Mouse (Mus musculus): ENCODE data around the gene Fntb.

Gene Fntb

GRCm38 (mm10) chr12:76943466-76943865 lies 178.1 kb downstream of the Fntb start:
- no peak for ATAC-seq (ENCODE audit: insufficient number of reproducible peaks, low FRiP score, low TSS enrichment)

GRCm38 (mm10) chr12:76947487-76947886 lies 182.1 kb downstream of the Fntb start:
- no peak for ATAC-seq (ENCODE audit: insufficient number of reproducible peaks, low FRiP score, low TSS enrichment)

GRCm38 (mm10) chr12:76948185-76948584 lies 182.8 kb downstream of the Fntb start:
- no peak for ATAC-seq (ENCODE audit: insufficient number of reproducible peaks, low FRiP score, low TSS enrichment)

- no peak for ATAC-seq (ENCODE audit: insufficient number of reproducible peaks, low FRiP score, low TSS enrichment)
Measured at GRCm38 (mm10) chr12:76948781-76949180, 183.4 kb downstream of the Fntb start.

GRCm38 (mm10) chr12:76950330-76950729 lies 184.9 kb downstream of the Fntb start:
- no peak for ATAC-seq (ENCODE audit: insufficient number of reproducible peaks, low FRiP score, low TSS enrichment)

- ATAC-seq (ENCODE audit: insufficient number of reproducible peaks, low FRiP score, low TSS enrichment), result no peak
Measured at GRCm38 (mm10) chr12:76953750-76954363, 188.5 kb downstream of the Fntb start.

- peak; percentile 47 for ATAC-seq (ENCODE audit: insufficient number of reproducible peaks, low FRiP score, low TSS enrichment)
Measured at GRCm38 (mm10) chr12:76954698-76955423, 189.5 kb downstream of the Fntb start.

GRCm38 (mm10) chr12:76957688-76958087 lies 192.3 kb downstream of the Fntb start:
- no peak for ATAC-seq (ENCODE audit: insufficient number of reproducible peaks, low FRiP score, low TSS enrichment)

GRCm38 (mm10) chr12:76961052-76961931 lies 195.9 kb downstream of the Fntb start:
- ATAC-seq (ENCODE audit: insufficient number of reproducible peaks, low FRiP score, low TSS enrichment), result peak; percentile 29; the same call in 1 of the 2 replicates

GRCm38 (mm10) chr12:76961932-76962891 lies 196.8 kb downstream of the Fntb start, which contains the start of gene Max:
Gene Max (minus strand): TSS chr12:76962201.
- peak; percentile 98 for ATAC-seq (ENCODE audit: insufficient number of reproducible peaks, low FRiP score, low TSS enrichment)

GRCm38 (mm10) chr12:76965089-76965488 lies 199.7 kb downstream of the Fntb start:
- no peak for ATAC-seq (ENCODE audit: insufficient number of reproducible peaks, low FRiP score, low TSS enrichment)

- no peak for ATAC-seq (ENCODE audit: insufficient number of reproducible peaks, low FRiP score, low TSS enrichment)
Measured at GRCm38 (mm10) chr12:76965876-76966275, 200.5 kb downstream of the Fntb start.
